Mouse (Mus musculus): Measurements from ENCODE around the gene Egln1. TPM values are rescaled to one million over a fixed set of nuclear protein-coding genes. Genes with fewer than 3 reads are reported as not detected.
A peak's percentile ranks its signal among the peaks of the same experiment; 100 is the strongest.

The Egln1 gene
- polyA plus RNA-seq, 1 experiment from 2014 or later, result 17.0 TPM

DNA sequence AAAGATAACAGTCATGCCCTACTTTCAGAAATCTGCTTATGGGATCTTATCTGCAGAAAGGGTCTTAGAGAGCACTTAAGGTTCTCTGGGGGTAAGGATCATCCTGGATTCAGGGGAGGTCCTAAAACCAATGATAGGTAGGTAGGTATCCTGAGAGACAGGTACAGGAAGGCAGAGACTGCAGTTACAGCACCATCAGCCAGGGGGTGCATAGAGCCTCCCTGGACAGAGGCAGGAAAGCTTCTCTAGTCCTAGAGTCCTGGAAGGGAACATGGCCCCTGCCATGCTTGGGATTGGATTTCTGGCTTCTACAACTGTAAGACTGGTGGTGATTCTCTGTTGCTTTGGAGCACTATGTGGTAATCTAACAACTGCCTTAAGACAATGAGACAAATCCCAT is 89.7 kb downstream of the Egln1 start:
- no peak for DNase-seq (ENCODE audit: low spot score)
- Histone ChIP-seq H3K27ac (peak overlapping the region; percentile 81; the same call in 1 of the 2 replicates), H3K4me3 (no peak overlapping the region), H3K27me3 (ENCODE audit: insufficient read depth, poor library complexity, severe bottlenecking) (no peaks in the 10 kb centered on the region), H3K36me3 (peaks cover 65% of the 10 kb centered on the region), H3K9me3 (no peaks in the 10 kb centered on the region), H3K4me1 (peaks cover 42% of the 10 kb centered on the region)

Other genes with a start within 250 kb of the Egln1 start
- gene Ttc13, start 227.3 kb downstream of the Egln1 start, polyA plus RNA-seq (2016; fragmentation: Nextera tagmentation; extraction: Ambion mirVana), result 43.7 and 44.6 TPM in 2 replicates
- gene Arv1, start 227.2 kb downstream of the Egln1 start, polyA plus RNA-seq (2016; fragmentation: Nextera tagmentation; extraction: Ambion mirVana), result 21.3 and 26.7 TPM in 2 replicates
- 2.5 and 8.2 TPM in 2 replicates for gene Fam89a, start 197.5 kb downstream of the Egln1 start, polyA plus RNA-seq (2016; fragmentation: Nextera tagmentation; extraction: Ambion mirVana)
- gene Trim67, start 156.2 kb downstream of the Egln1 start, polyA plus RNA-seq (2016; fragmentation: Nextera tagmentation; extraction: Ambion mirVana), result 0.05 and 0.10 TPM in 2 replicates
- 132 and 134 TPM in 2 replicates for gene Gnpat, start 86.3 kb downstream of the Egln1 start, polyA plus RNA-seq (2016; fragmentation: Nextera tagmentation; extraction: Ambion mirVana)
- 66.0 and 67.5 TPM in 2 replicates for gene 2810004N23Rik, start 86.2 kb downstream of the Egln1 start, polyA plus RNA-seq (2016; fragmentation: Nextera tagmentation; extraction: Ambion mirVana)
- gene Exoc8, start 51.6 kb downstream of the Egln1 start, polyA plus RNA-seq (2016; fragmentation: Nextera tagmentation; extraction: Ambion mirVana), result 7.8 and 8.0 TPM in 2 replicates
- 9.5 and 9.7 TPM in 2 replicates for gene Sprtn, start 51.4 kb downstream of the Egln1 start, polyA plus RNA-seq (2016; fragmentation: Nextera tagmentation; extraction: Ambion mirVana)
- 106 and 118 TPM in 2 replicates for gene Tsnax, start 63.7 kb upstream of the Egln1 start, polyA plus RNA-seq (2016; fragmentation: Nextera tagmentation; extraction: Ambion mirVana)
- gene Disc1, start 104.9 kb upstream of the Egln1 start, polyA plus RNA-seq (2016; fragmentation: Nextera tagmentation; extraction: Ambion mirVana), result 2.6 and 2.8 TPM in 2 replicates

Data from heart, embryonic 10.5 days (tissue).